Mouse (Mus musculus): Measurements from ENCODE around the gene Rmnd5b. TPM values are rescaled to one million over a fixed set of nuclear protein-coding genes. Genes with fewer than 3 reads are reported as not detected.

The Rmnd5b gene
- polyA plus RNA-seq, 1 experiment from 2014 or later = 49.9 TPM

Other genes starting within 250 kb of the Rmnd5b start
- gene Phykpl, start 51.1 kb downstream of the Rmnd5b start, polyA plus RNA-seq (2015; fragmentation: Nextera tagmentation; extraction: Ambion mirVana) = 19.0 and 21.3 TPM in 2 replicates
- 458 and 524 TPM in 2 replicates for gene Hnrnpab, start 29.0 kb downstream of the Rmnd5b start, polyA plus RNA-seq (2015; fragmentation: Nextera tagmentation; extraction: Ambion mirVana)
- 135 and 151 TPM in 2 replicates for gene Nhp2, start 16.2 kb downstream of the Rmnd5b start, polyA plus RNA-seq (2015; fragmentation: Nextera tagmentation; extraction: Ambion mirVana)
- gene N4bp3, start 14.9 kb upstream of the Rmnd5b start, polyA plus RNA-seq (2015; fragmentation: Nextera tagmentation; extraction: Ambion mirVana) = 19.0 and 21.2 TPM in 2 replicates
- gene D930048N14Rik, start 15.1 kb upstream of the Rmnd5b start, polyA plus RNA-seq (2015; fragmentation: Nextera tagmentation; extraction: Ambion mirVana) = 2.6 and 3.4 TPM in 2 replicates
- gene 0610009B22Rik, start 53.0 kb upstream of the Rmnd5b start, polyA plus RNA-seq (2015; fragmentation: Nextera tagmentation; extraction: Ambion mirVana) = 87.7 and 102 TPM in 2 replicates
- 15.3 and 18.3 TPM in 2 replicates for gene Sec24a, start 127.7 kb upstream of the Rmnd5b start, polyA plus RNA-seq (2015; fragmentation: Nextera tagmentation; extraction: Ambion mirVana)
- 89.3 and 96.5 TPM in 2 replicates for gene Sar1b, start 127.8 kb upstream of the Rmnd5b start, polyA plus RNA-seq (2015; fragmentation: Nextera tagmentation; extraction: Ambion mirVana)
- 2.7 and 3.1 TPM in 2 replicates for gene Jade2, start 221.8 kb upstream of the Rmnd5b start, polyA plus RNA-seq (2015; fragmentation: Nextera tagmentation; extraction: Ambion mirVana)

All from embryonic facial prominence, embryonic 13.5 days (tissue).